Mouse (Mus musculus) adipocyte (in vitro differentiated cells): ENCODE results near the gene Chml.

Experiments used
- DNase-seq: peaks from one replicate; pipeline ENCODE4 v3.0.0-alpha.2; 2016; ENCODE audit warnings: low spot score

Chml gene

DNA sequence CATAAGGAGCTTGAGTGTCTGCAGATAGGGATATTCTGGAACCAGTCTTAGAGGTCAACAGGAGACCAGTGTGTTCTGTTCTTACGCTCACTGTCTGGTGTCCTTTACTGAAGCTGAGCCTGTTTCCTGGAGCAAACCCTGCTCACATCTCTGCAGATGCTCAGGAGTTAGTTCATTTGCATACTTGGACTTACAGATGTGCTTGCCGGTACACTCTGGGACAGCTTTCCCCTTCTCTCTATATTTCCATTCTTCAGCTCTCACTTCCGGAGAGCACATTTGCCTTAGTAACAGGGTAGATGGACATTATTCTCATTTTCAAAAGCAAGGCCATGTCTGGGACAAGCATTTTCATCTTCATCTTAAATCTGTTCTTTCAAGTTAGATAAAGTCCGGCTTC, 44.1 kb downstream of the Chml start:
- DNase-seq = no peak

DNA sequence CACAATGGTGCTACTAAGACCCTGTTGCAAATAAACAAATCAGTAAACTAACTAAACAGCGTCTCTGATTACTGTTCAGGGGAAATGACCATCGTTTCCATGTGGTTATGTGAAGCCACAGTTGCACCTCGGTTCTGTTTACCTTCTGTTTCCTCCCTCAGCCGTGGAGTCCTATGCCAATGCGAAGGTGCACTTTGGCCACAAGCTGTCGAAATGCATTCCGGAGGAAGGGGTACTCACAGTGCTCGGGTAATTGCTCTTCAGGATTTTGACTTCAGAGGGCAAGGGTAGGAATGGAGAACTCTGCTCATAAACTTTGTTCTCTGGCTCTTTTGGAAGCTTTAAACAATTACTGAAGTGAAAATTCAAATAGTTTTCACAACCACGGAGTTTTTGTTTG, 45.7 kb downstream of the Chml start:
- DNase-seq = no peak

DNA sequence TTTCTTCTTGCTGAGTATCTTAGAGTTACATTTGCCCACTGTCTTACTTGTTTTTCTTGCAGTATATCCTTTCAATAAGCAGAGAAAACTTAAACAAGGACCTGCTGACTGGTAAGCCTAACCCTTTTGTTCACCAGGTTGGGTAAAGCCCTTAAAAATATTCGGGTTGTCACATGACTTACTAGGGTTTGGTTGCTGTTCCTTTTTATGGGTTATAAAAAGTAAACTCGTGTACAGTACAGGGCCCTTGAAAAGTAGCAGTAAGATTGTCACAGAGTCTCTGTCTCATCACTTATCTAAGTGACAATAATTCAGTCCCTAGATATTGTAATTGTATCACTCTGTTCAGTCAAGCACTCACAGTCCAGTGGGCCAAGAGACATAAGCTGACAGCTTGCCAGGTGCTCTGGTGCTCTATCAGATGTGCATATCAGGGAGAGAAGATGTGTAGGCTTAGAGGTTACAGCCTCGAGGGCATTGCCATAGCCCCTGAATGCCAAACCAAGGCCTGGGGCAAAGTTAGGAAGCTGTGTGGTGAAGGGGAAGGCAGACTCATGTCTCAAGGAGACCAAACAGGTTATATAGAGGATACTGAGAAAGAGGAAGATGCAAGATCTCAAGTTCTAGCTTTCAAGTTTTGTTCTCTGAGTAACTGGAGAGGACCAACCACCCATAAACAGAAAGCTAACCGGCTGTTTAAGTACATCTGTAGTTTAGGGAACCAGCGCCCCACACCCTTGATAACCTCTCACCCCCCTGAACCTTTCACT, 49.0 kb downstream of the Chml start:
- no peak for DNase-seq

- DNase-seq = no peak
These were observed 52.1 kb downstream of the Chml start for GRCm38 (mm10) chr1:175640435-175641150.

- DNase-seq = no peak
These were observed 53.6 kb downstream of the Chml start for GRCm38 (mm10) chr1:175639072-175639471.

GRCm38 (mm10) chr1:175637677-175638076, 55.0 kb downstream of the Chml start:
- no peak for DNase-seq

- DNase-seq = no peak
These were observed 60.2 kb downstream of the Chml start for GRCm38 (mm10) chr1:175632470-175632869.
